Mouse (Mus musculus) heart, embryonic 11.5 days (tissue): ENCODE measurements at regions not wholly inside any gene's neighbourhood (a gene's known extent, or its start where the extent isn't known, plus 50 kb on each side); places are given as distances from the start of the nearest gene placed in this dataset.
"Not testable (repeated sequence)": the region's sequence is repeated elsewhere in the genome, so short reads cannot be mapped to it uniquely, and the experiment has no call there.

Experiments
- ATAC-seq: fragments of 200-750 bp; cut with Nextera tagmentation; replicated peaks from 2 replicates; pipeline ENCODE4 v1.8.0; 2017; ENCODE audit warnings: moderate library complexity; ENCODE audit not compliant: insufficient number of reproducible peaks, low FRiP score, low TSS enrichment
- H3K27ac ChIP-seq: fragments of 300-500 bp; sonication (generic); 2 replicates; pipeline ENCODE4 v1.5.1; 2014; ENCODE audit warnings: mild to moderate bottlenecking, low read depth, low read length
- H3K27me3 ChIP-seq: fragments of 300-500 bp; sonication (generic); 2 replicates; pipeline ENCODE4 v1.6.1; 2014; ENCODE audit warnings: mild to moderate bottlenecking, low read length, mixed read lengths; ENCODE audit not compliant: control insufficient read depth, insufficient read depth
- H3K36me3 ChIP-seq: fragments of 300-500 bp; sonication (generic); 2 replicates; pipeline ENCODE4 v1.6.1; 2014; ENCODE audit warnings: mild to moderate bottlenecking, low read length, moderate library complexity, mixed read lengths; ENCODE audit not compliant: control insufficient read depth, insufficient read depth
- H3K4me1 ChIP-seq: fragments of 300-500 bp; sonication (generic); 2 replicates; pipeline ENCODE4 v1.6.1; 2014; ENCODE audit warnings: low read length; ENCODE audit not compliant: control insufficient read depth, insufficient read depth
- H3K4me2 ChIP-seq: fragments of 300-500 bp; sonication (generic); 2 replicates; pipeline ENCODE4 v1.6.1; 2014; ENCODE audit warnings: mild to moderate bottlenecking, moderate library complexity
- H3K4me3 ChIP-seq: fragments of 300-500 bp; sonication (generic); 2 replicates; pipeline ENCODE4 v1.5.1; 2014; ENCODE audit warnings: low read depth, low read length
- H3K9ac ChIP-seq: fragments of 300-500 bp; sonication (generic); 2 replicates; pipeline ENCODE4 v1.6.1; 2014; ENCODE audit warnings: mild to moderate bottlenecking, low read depth, low read length, moderate library complexity
- H3K9me3 ChIP-seq: fragments of 300-500 bp; sonication (generic); replicated peaks from 2 replicates; pipeline ENCODE4 v1.6.1; 2016; ENCODE audit warnings: low read length; ENCODE audit not compliant: control insufficient read depth
- WGBS: fragments of 180-500 bp; shearing (Covaris S2); extraction: QIAGEN DNeasy Blood & Tissue Kit; methylation state at CpG from one replicate; pipeline ENCODE4 v1.1.7; 2014; ENCODE audit not compliant: insufficient replicate concordance; 5-methylcytosine and 5-hydroxymethylcytosine counted together

- H3K4me1 ChIP-seq, ATAC-seq, H3K36me3 ChIP-seq, H3K9ac ChIP-seq, H3K4me3 ChIP-seq, H3K9me3 ChIP-seq, H3K4me2 ChIP-seq, H3K27ac ChIP-seq, H3K27me3 ChIP-seq: not testable (repeated sequence)
- WGBS: 64% methylated on average over 12 of the region's 12 CpGs
Observed at GRCm38 (mm10) chr3:18580911-18581626, 632.9 kb downstream of the Cypt12 start.

DNA sequence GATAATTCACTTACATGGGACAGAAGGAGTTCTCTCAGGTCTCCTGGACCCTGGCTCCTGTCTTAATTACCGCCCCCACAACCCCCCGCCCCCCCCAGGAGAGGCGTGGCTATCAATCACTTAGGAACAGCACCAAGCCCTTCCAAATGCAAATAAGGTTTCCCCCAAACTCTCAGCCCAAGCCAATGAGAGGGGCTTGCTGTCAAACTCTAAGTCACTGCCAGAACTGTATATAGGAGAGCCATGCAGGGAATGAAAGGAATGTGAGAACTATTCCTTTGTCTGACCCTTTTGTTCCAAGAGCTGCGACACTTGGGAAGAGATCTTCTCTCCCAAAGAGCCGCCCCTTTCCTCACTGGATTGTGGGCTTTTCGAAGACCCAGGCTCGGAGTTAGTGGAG lies 672.4 kb downstream of the Cypt12 start:
- H3K4me1 ChIP-seq: no peaks in the 10 kb centered on the region; the same call in 1 of the 2 replicates
- H3K9ac ChIP-seq: no peak overlapping the region
- H3K4me3 ChIP-seq: no peak overlapping the region
- no peaks in the 10 kb centered on the region for H3K36me3 ChIP-seq
- H3K4me2 ChIP-seq: no peak overlapping the region; the same call in 1 of the 2 replicates
- no peak for ATAC-seq
- H3K27ac ChIP-seq: no peak overlapping the region
- no peaks in the 10 kb centered on the region for H3K27me3 ChIP-seq
- no peaks in the 10 kb centered on the region; the same call in 1 of the 2 replicates for H3K9me3 ChIP-seq
- 24% methylated on average over 7 of the region's 7 CpGs for WGBS

DNA sequence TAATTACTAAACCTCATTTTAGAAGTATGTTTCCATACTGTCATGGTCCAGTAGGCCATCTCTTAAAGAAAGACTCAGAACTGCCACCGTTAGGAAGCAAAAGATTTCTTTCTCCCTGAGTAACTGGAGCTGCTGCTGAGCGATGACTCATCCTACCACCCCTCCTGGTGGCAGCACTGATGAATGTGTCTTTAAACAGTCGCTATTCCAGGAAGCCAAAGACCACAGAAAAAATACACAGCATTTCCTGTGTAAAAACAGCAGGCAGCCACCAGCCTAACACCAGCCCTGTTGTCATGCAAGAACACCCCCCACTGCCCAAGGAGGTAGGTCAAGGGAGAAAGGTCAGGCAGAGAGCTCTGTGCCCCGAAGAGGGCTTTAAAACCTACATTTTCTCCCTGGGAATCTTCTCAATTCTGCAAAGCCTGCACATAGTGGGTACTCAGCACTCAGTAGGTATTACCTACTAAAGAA lies 675.7 kb downstream of the Cypt12 start:
- peak; percentile 74 for ATAC-seq
- Histone ChIP-seq H3K27me3 (no peaks in the 10 kb centered on the region), H3K9ac (no peak overlapping the region; the same call in 1 of the 2 replicates), H3K36me3 (no peaks in the 10 kb centered on the region), H3K4me2 (peak overlapping the region; percentile 78), H3K9me3 (no peaks in the 10 kb centered on the region), H3K4me3 (no peak overlapping the region), H3K27ac (peak overlapping the region; percentile 76), H3K4me1 (no peaks in the 10 kb centered on the region; the same call in 1 of the 2 replicates)
- 2% methylated on average over 4 of the region's 4 CpGs for WGBS

- H3K9ac ChIP-seq: peak overlapping the region; percentile 63
- H3K27me3 ChIP-seq: no peaks in the 10 kb centered on the region
- H3K9me3 ChIP-seq: no peaks in the 10 kb centered on the region
- ATAC-seq: 0 out of 2 replicates have a peak, but pooled peaks have one; percentile 29
- peak overlapping the region; percentile 78 for H3K4me2 ChIP-seq
- peak overlapping the region; percentile 45 for H3K4me3 ChIP-seq
- H3K36me3 ChIP-seq: no peaks in the 10 kb centered on the region
- WGBS: 8% methylated on average over 10 of the region's 10 CpGs
- no peaks in the 10 kb centered on the region; the same call in 1 of the 2 replicates for H3K4me1 ChIP-seq
- H3K27ac ChIP-seq: peak overlapping the region; percentile 76
Observed at GRCm38 (mm10) chr3:18624381-18625145, 676.4 kb downstream of the Cypt12 start.

DNA sequence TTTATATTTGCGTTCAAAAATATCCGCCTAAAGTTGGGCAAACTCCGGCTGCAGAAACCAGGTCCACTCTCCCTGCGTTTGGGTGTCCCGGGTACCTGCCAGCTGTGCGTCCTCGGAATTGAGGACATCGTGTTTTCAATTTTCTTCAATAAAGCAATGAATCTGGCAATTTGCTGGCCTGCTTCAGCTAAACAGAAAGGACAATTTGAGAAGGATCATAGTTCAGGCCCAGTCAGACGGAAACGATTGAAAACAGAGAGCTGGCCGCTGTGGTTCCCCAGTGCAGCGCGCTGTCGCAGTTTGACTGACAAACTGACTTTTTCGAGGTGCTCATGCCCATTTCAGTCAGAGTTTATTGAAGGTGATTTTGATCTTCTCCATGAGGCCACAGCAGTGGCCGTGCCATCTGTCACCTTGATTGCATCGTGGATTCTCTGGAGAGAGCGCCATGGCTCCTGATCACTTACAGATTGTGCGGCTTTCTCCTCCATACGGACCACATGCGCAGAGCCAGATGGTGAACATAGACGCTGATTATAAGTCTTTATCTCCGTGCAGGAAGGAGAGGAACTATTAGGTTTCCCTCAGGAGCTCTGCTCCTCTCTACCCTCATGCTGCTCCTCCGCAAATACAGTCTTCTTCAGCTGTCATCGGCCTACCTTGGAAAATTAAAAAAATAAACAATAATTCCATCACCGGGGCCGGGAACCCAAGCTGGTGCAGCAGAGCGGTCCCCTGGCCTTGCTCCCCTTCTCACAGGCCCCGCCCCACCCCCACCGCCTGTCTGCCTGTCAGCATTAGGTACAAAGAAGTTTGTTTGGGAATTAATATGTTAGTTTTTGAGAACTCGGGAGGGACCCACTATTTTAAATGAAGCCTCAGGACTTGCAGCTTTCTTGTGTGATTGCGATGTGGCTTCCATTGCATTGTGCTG lies 677.5 kb downstream of the Cypt12 start:
- Histone ChIP-seq H3K36me3 (no peaks in the 10 kb centered on the region), H3K9me3 (no peaks in the 10 kb centered on the region), H3K27me3 (no peaks in the 10 kb centered on the region), H3K4me1 (no peaks in the 10 kb centered on the region; the same call in 1 of the 2 replicates), H3K27ac (peak overlapping the region; percentile 76), H3K4me2 (peak overlapping the region; percentile 78), H3K4me3 (peak overlapping the region; percentile 45), H3K9ac (peak overlapping the region; percentile 63)
- peak; percentile 19; the same call in 1 of the 2 replicates for ATAC-seq
- 2% methylated on average over 32 of the region's 32 CpGs for WGBS

DNA sequence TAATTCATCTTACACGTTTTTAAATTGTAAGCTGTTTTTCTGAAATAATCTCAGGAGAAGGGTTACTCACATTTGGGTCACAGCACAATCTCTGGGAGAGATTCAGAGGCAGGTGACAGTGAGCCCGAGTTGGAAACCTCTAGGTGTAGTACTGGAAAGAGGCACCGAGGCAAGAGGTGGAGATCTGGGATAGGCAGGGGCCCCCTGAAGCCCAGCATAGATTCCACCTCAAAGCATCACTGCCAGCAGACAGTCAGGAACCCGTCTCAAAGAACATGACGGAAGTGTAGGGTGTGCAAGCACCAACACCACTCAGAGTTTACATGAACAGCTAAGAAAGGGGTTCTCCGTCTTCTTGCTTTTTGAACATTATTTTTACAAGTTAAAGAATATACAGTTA lies 678.2 kb downstream of the Cypt12 start:
- H3K4me3 ChIP-seq: no peak overlapping the region
- H3K36me3 ChIP-seq: no peaks in the 10 kb centered on the region
- no peak overlapping the region for H3K27ac ChIP-seq
- peak overlapping the region; percentile 78 for H3K4me2 ChIP-seq
- H3K9me3 ChIP-seq: no peaks in the 10 kb centered on the region
- no peak overlapping the region; the same call in 1 of the 2 replicates for H3K9ac ChIP-seq
- 43% methylated on average over 6 of the region's 6 CpGs for WGBS
- no peaks in the 10 kb centered on the region; the same call in 1 of the 2 replicates for H3K4me1 ChIP-seq
- H3K27me3 ChIP-seq: no peaks in the 10 kb centered on the region
- ATAC-seq: no peak

DNA sequence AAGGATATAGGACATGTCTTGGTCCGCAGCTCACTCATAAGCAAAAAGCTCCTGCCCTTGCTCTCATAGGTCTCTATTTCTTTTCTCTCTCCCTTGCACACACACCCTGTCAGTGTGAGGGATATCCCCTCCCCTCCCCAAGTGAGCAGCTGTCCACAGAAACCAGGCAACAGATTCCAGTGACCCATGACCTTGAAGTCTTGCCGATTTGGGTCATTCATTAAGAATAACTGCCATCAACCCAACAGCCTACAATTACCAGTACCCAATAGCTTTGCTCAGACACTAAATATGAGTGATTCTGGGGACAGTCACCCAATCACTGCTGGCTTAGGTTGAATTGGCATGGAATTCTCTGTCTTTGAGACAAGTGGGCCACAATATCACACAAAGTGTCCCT lies 678.6 kb downstream of the Cypt12 start:
- no peak for ATAC-seq
- Histone ChIP-seq H3K4me2 (no peak overlapping the region), H3K9ac (no peak overlapping the region), H3K4me1 (no peaks in the 10 kb centered on the region; the same call in 1 of the 2 replicates), H3K27ac (no peak overlapping the region), H3K27me3 (no peaks in the 10 kb centered on the region), H3K4me3 (no peak overlapping the region), H3K36me3 (no peaks in the 10 kb centered on the region), H3K9me3 (no peaks in the 10 kb centered on the region)
- 58% methylated on average over 2 of the region's 2 CpGs for WGBS

GRCm38 (mm10) chr3:18629233-18629632 lies 681.0 kb downstream of the Cypt12 start:
- whole genome bisulfite sequencing: 91% methylated on average over 2 of the region's 2 CpGs

More at GRCm38 (mm10) chr3:18629233-18629632, 681.0 kb downstream of the Cypt12 start:
- H3K27me3 ChIP-seq: no peaks in the 10 kb centered on the region
- no peaks in the 10 kb centered on the region for H3K4me1 ChIP-seq
- H3K4me3 ChIP-seq: no peak overlapping the region
- H3K9me3 ChIP-seq: no peaks in the 10 kb centered on the region
- no peaks in the 10 kb centered on the region for H3K36me3 ChIP-seq
- ATAC-seq: no peak
- H3K9ac ChIP-seq: no peak overlapping the region
- no peak overlapping the region for H3K27ac ChIP-seq
- H3K4me2 ChIP-seq: no peak overlapping the region
